Comparison of ENCODE assay signal across 10 mouse cellular contexts in genomic region chr10:121426458-121427070, GRCm38 (mm10). TPM values are rescaled to one million over a fixed set of nuclear protein-coding genes. Genes with fewer than 3 reads are reported as not detected.
DNase-seq lines count a peak whose midpoint lies in the region; ATAC-seq and TF ChIP-seq lines count a peak whose summit lies in the region.
"Had no signal": no experiment of that assay in that cellular context is flagged by ENCODE, and none has a peak within 500 bp of the region (broad histone marks: within the 10 kb centered on the region; RNA-seq: fewer than 3 reads in every experiment).

No protein-coding gene starts in this region.

- TF ChIP-seq CTCF in E14TG2a.4 (conservative IDR thresholded peaks at IDR 0.05; ENCODE audit: low read length) = no peak

- 25% methylated on average over 5 of the region's 5 CpGs for WGBS in heart, embryonic 16.5 days
- 47% methylated on average over 5 of the region's 5 CpGs for WGBS in limb, embryonic 10.5 days

- H3K9ac ChIP-seq in heart, embryonic 16.5 days (ENCODE audit: low read length) = no peak overlapping the region

- peak overlapping the region; percentile 37; the same call in 1 of the 2 replicates for H3K4me3 ChIP-seq in E14TG2a.4 (replicated peaks; ENCODE audit: low read length)
- no peak overlapping the region for H3K4me3 ChIP-seq in heart, embryonic 16.5 days (ENCODE audit: low read length)
- no peak overlapping the region for H3K4me3 ChIP-seq in limb, embryonic 10.5 days

- peaks cover 99% of the 10 kb centered on the region for H3K4me1 ChIP-seq in E14TG2a.4 (replicated peaks; ENCODE audit: low read depth, low read length)
- H3K4me1 ChIP-seq in heart, embryonic 16.5 days (ENCODE audit: control insufficient read depth, insufficient read depth, low read length) = peaks cover 85% of the 10 kb centered on the region
- H3K4me1 ChIP-seq in limb, embryonic 10.5 days = peaks cover 85% of the 10 kb centered on the region

- ATAC-seq in heart, embryonic 16.5 days (replicated peaks; ENCODE audit: extremely low read depth, insufficient read depth, low FRiP score) = no peak
- ATAC-seq: forebrain, embryonic 14.5 days had no signal

- H3K27ac ChIP-seq in heart, embryonic 16.5 days (ENCODE audit: low read length) = peak overlapping the region; percentile 99
- peak overlapping the region; percentile 12; the same call in 1 of the 2 replicates for H3K27ac ChIP-seq in limb, embryonic 10.5 days

- H3K36me3 ChIP-seq in E14TG2a.4 (ENCODE audit: insufficient read depth, low read length) = peaks cover 13% of the 10 kb centered on the region
- H3K36me3 ChIP-seq in heart, embryonic 16.5 days (ENCODE audit: control insufficient read depth, insufficient read depth) = no peaks in the 10 kb centered on the region
- peaks cover 5% of the 10 kb centered on the region; the same call in 1 of the 2 replicates for H3K36me3 ChIP-seq in limb, embryonic 10.5 days

- peak; percentile 55 to 57 for DNase-seq in cerebellum, postnatal 10 days
- DNase-seq in cerebellum, postnatal 36 days = no peak
- no peak for DNase-seq in limb, embryonic 10.5 days (ENCODE audit: low spot score)
- no peak for DNase-seq in frontal cortex, postnatal 25 days (ENCODE audit: low spot score in 2 of 2)
- DNase-seq in spleen, postnatal 10 days (ENCODE audit: low spot score in 2 of 2) = no peak
- DNase-seq in spleen, adult 18-20 months = no peak
- DNase-seq: layer of hippocampus, adult 9-11 months had no signal

- H3K4me2 ChIP-seq in heart, embryonic 16.5 days (ENCODE audit: low read depth, low read length) = no peak overlapping the region

- no peaks in the 10 kb centered on the region for H3K9me3 ChIP-seq in E14TG2a.4 (ENCODE audit: low read length)
- no peaks in the 10 kb centered on the region for H3K9me3 ChIP-seq in heart, embryonic 16.5 days (replicated peaks; ENCODE audit: control insufficient read depth, low read length)
- no peaks in the 10 kb centered on the region for H3K9me3 ChIP-seq in limb, embryonic 10.5 days (replicated peaks)

- H3K27me3 ChIP-seq in E14TG2a.4 (ENCODE audit: insufficient read depth, low read length) = 0 out of 2 replicates have a peak, but pooled peaks cover 2% of the 10 kb centered on the region
- no peaks in the 10 kb centered on the region for H3K27me3 ChIP-seq in heart, embryonic 16.5 days (ENCODE audit: control insufficient read depth, insufficient read depth, low read length)
- H3K27me3 ChIP-seq in limb, embryonic 10.5 days (ENCODE audit: low read depth, poor library complexity, severe bottlenecking) = no peaks in the 10 kb centered on the region

RNA-seq across cellular contexts. Expression of gene Rassf3, which starts 49.6 kb away (rescaled TPM):
- 24.1 and 24.8 TPM in 2 replicates for polyA plus RNA-seq in heart, embryonic 16.5 days (2015; fragmentation: Nextera tagmentation; extraction: Ambion mirVana)
- polyA plus RNA-seq in limb, embryonic 10.5 days (2016; fragmentation: Nextera tagmentation; extraction: Ambion mirVana) = 18.0 and 21.1 TPM in 2 replicates

Comparison
In these comparisons a context has a peak if more than half of its experiments do, and no peak if none do; other contexts are left out.
1. DNase-seq: peak in cerebellum, postnatal 10 days (2 of 2); none in cerebellum, postnatal 36 days (0 of 2), limb, embryonic 10.5 days (single experiment), frontal cortex, postnatal 25 days (0 of 2), spleen, postnatal 10 days (0 of 2) and spleen, adult 18-20 months (0 of 2).